Mouse (Mus musculus): Measurements from ENCODE around the gene Pidd1. TPM values are rescaled to one million over a fixed set of nuclear protein-coding genes. Genes with fewer than 3 reads are reported as not detected.

Gene Pidd1
- polyA plus RNA-seq, 1 experiment: 2.7 TPM

DNA sequence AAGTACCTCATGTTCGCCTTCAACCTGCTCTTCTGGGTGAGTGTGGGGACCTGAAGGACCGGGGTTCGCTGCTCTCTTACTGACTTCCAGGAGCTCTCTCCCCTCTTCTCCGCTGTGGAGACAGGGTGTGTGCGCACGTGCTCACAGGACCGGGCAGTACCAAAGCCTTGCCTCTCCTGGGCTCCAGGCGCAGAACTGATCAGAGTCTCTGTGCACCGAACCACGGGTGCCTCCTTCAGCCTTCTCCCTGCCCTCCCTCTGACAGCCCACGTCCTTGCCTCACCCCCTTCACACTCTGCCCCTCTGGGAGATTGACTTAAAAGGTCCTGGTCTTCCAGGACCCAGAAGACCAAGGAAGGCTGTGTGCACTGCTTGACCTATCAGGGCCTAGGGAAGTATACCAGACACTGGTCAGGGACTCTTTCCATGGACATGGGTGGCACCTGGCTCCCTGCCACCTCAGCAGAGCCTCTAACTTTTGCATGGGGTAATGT is 38.8 kb upstream of the Pidd1 start:
- Histone ChIP-seq H3K27ac (ENCODE audit: insufficient read depth, low read length) (no peak overlapping the region), H3K4me1 (ENCODE audit: control insufficient read depth, insufficient read depth, low read length) (no peaks in the 10 kb centered on the region), H3K4me3 (ENCODE audit: insufficient read depth, low read length) (peak overlapping the region; percentile 26)
- TF ChIP-seq POLR2A (IDR thresholded peaks at IDR 0.05; ENCODE audit: extremely low read depth, insufficient read depth, low read length) (no peak), CTCF (IDR thresholded peaks at IDR 0.05; ENCODE audit: extremely low read depth, insufficient read depth, low read length) (no peak)

DNA sequence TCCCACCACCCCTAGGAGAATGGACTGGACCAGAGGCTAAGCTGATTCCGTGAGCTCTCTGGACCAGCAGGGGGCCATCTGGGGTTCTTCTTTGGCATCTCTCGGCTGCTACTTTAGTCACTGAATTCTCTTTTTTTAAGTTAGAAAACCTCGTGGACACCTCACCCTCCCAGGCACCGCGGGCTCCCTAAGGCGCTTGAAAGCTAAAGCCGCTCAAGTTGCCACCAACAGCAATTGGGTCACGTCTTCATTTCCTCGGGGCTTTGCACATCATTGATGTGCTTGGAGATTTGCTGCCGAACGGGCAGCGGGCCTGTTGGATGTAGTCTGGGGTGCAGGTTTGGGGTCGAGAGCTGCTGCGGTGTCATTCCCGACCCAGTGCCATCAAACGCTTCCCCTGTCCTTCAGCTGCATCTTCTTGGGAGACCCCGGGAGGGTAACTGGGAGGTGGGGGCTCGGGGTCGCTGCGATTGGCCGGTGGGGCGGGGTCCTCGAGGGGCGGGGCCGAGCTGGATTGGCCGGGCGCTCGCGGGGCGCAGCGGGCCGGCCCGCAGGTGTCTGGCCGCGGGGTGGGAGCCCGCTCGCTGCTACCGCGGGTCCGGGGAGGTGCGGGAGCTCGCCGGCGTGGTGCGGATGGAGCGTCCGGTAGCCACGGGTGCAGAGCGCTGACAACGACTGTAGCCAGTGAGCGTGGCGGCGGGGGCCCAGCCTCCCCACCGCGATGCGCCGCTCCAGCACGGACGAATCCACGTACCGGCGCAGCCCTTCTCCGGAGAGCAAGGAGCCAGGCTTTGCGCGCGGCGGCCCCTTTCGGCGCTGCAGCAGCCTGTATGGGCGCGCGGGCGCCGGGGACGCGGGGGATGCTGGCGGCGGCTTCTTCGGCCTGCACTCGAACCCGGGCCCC is 37.9 kb upstream of the Pidd1 start:
- Histone ChIP-seq H3K4me3 (ENCODE audit: insufficient read depth, low read length) (peak overlapping the region; percentile 26), H3K4me1 (ENCODE audit: control insufficient read depth, insufficient read depth, low read length) (no peaks in the 10 kb centered on the region), H3K27ac (ENCODE audit: insufficient read depth, low read length) (no peak overlapping the region)
- TF ChIP-seq POLR2A (IDR thresholded peaks at IDR 0.05; ENCODE audit: extremely low read depth, insufficient read depth, low read length): no peak
- TF ChIP-seq CTCF (IDR thresholded peaks at IDR 0.05; ENCODE audit: extremely low read depth, insufficient read depth, low read length): peak; percentile 27; the same call in 1 of the 2 replicates

DNA sequence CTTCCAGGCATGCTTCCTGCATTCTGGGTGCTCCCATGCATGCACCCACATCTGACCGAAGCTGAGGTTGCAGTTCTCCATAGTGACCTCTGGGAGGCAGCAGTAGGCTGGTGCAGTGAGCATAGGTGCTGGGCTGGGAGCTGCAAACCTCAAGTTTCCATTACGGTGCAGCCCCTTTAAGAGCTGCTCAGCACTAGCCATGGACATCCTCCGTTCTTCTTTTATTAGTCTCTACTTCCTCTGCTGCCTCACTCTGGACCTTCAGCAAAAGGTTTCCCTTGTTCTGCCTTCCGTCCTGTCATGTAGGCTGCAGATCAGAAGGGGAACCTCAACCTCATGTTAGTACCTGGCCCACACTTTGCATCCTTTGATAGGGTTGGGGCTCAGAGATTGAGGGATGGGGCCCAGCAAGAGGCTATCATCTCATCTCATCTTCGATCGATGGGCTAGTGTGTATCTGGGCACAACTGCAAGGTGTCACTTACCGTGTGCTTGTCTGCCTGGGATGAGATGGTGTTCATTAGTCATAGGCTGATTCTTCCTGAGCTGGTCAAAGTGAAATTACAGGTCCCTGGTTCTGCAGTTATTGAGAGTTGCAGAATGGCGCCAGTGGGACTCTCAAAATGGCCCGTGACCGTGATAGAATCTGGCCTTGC is 37.1 kb upstream of the Pidd1 start:
- H3K27ac ChIP-seq (ENCODE audit: insufficient read depth, low read length): no peak overlapping the region
- H3K4me1 ChIP-seq (ENCODE audit: control insufficient read depth, insufficient read depth, low read length): no peaks in the 10 kb centered on the region
- TF ChIP-seq CTCF (IDR thresholded peaks at IDR 0.05; ENCODE audit: extremely low read depth, insufficient read depth, low read length) (peak; percentile 99), POLR2A (IDR thresholded peaks at IDR 0.05; ENCODE audit: extremely low read depth, insufficient read depth, low read length) (no peak)
- H3K4me3 ChIP-seq (ENCODE audit: insufficient read depth, low read length): peak overlapping the region; percentile 26; the same call in 1 of the 2 replicates

- Histone ChIP-seq H3K27ac (ENCODE audit: insufficient read depth, low read length) (no peak overlapping the region), H3K4me1 (ENCODE audit: control insufficient read depth, insufficient read depth, low read length) (peaks cover 5% of the 10 kb centered on the region; the same call in 1 of the 2 replicates)
Observed at GRCm38 (mm10) chr7:141478270-141478748, 34.5 kb upstream of the Pidd1 start.

GRCm38 (mm10) chr7:141477578-141478269 is 33.9 kb upstream of the Pidd1 start:
- H3K4me3 ChIP-seq (ENCODE audit: insufficient read depth, low read length): no peak overlapping the region
- H3K27ac ChIP-seq (ENCODE audit: insufficient read depth, low read length): no peak overlapping the region
- TF ChIP-seq CTCF (IDR thresholded peaks at IDR 0.05; ENCODE audit: extremely low read depth, insufficient read depth, low read length) (no peak), POLR2A (IDR thresholded peaks at IDR 0.05; ENCODE audit: extremely low read depth, insufficient read depth, low read length) (no peak)
- peaks cover 5% of the 10 kb centered on the region; the same call in 1 of the 2 replicates for H3K4me1 ChIP-seq (ENCODE audit: control insufficient read depth, insufficient read depth, low read length)

More at GRCm38 (mm10) chr7:141478270-141478748, 34.5 kb upstream of the Pidd1 start:
- no peak for TF ChIP-seq CTCF (IDR thresholded peaks at IDR 0.05; ENCODE audit: extremely low read depth, insufficient read depth, low read length)
- TF ChIP-seq POLR2A (IDR thresholded peaks at IDR 0.05; ENCODE audit: extremely low read depth, insufficient read depth, low read length): no peak
- H3K4me3 ChIP-seq (ENCODE audit: insufficient read depth, low read length): no peak overlapping the region

GRCm38 (mm10) chr7:141476981-141477370 is 33.2 kb upstream of the Pidd1 start:
- peak overlapping the region; percentile 81; the same call in 1 of the 2 replicates for H3K4me3 ChIP-seq (ENCODE audit: insufficient read depth, low read length)
- TF ChIP-seq POLR2A (IDR thresholded peaks at IDR 0.05; ENCODE audit: extremely low read depth, insufficient read depth, low read length): no peak
- no peak for TF ChIP-seq CTCF (IDR thresholded peaks at IDR 0.05; ENCODE audit: extremely low read depth, insufficient read depth, low read length)
- H3K27ac ChIP-seq (ENCODE audit: insufficient read depth, low read length): no peak overlapping the region
- H3K4me1 ChIP-seq (ENCODE audit: control insufficient read depth, insufficient read depth, low read length): peaks cover 5% of the 10 kb centered on the region; the same call in 1 of the 2 replicates

DNA sequence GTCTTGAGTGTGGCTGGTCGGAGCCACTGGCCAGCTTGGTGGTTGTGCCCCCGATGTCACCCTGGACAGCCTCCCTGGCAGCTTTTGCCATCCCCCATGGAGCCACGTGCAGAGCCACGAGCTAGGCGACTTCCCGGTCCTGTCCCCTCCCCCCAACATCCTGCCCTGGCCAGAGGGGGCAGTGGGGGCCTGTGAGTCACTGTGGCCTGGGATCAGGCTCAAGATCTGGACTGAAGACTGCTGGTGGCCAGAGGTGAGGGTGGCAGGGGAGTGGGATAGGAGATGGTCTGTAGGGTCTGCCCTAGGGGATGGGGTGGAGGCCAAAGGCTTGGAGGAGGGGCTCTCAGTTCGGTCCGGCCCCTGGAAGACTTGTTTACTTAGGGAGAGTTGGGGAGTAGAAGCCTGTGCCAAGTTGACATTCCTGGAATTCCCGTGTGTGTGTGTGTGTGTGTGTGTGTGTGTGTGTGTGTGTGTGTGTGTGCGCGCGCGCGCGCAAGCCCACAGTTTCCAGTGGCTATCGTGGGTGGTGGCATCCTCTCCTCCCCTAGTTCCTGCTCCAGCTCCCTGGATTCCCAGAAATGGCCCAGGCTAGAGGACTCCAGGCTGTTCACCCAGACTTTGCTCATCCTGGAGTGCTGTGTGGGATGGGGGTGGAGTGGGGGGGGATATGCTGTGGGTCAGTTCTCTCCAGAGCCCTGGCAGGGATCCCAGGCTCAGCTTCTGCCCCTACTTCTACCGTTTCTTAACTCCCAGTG is 32.6 kb upstream of the Pidd1 start:
- Histone ChIP-seq H3K27ac (ENCODE audit: insufficient read depth, low read length) (peak overlapping the region; percentile 93), H3K4me3 (ENCODE audit: insufficient read depth, low read length) (peak overlapping the region; percentile 81), H3K4me1 (ENCODE audit: control insufficient read depth, insufficient read depth, low read length) (peaks cover 5% of the 10 kb centered on the region; the same call in 1 of the 2 replicates)
- TF ChIP-seq POLR2A (IDR thresholded peaks at IDR 0.05; ENCODE audit: extremely low read depth, insufficient read depth, low read length) (no peak), CTCF (IDR thresholded peaks at IDR 0.05; ENCODE audit: extremely low read depth, insufficient read depth, low read length) (no peak)

DNA sequence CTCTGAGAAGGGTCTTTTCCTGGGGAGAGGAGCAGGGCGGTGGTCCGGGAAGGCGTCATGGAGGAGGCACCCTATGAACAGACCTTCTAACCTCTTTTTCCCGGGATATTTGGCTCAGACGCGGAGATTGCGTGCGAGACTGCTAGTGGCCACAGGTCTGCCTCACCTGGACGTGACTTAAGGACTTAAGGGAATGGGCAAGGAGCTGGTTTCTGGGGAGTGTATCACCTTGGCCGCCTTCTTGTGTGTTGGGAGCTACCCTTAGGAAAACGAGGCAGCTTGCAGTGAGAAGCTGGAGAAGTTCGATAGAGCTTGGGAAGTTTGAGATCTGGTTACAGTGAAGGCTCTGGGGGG is 32.0 kb upstream of the Pidd1 start:
- Histone ChIP-seq H3K4me3 (ENCODE audit: insufficient read depth, low read length) (peak overlapping the region; percentile 81), H3K4me1 (ENCODE audit: control insufficient read depth, insufficient read depth, low read length) (peaks cover 5% of the 10 kb centered on the region; the same call in 1 of the 2 replicates), H3K27ac (ENCODE audit: insufficient read depth, low read length) (peak overlapping the region; percentile 93; the same call in 1 of the 2 replicates)
- TF ChIP-seq CTCF (IDR thresholded peaks at IDR 0.05; ENCODE audit: extremely low read depth, insufficient read depth, low read length) (no peak), POLR2A (IDR thresholded peaks at IDR 0.05; ENCODE audit: extremely low read depth, insufficient read depth, low read length) (no peak)
